Mouse (Mus musculus) left cerebral cortex, adult 6 months (tissue): ENCODE measurements around the gene Ston2. TPM values are rescaled to one million over a fixed set of nuclear protein-coding genes. Genes with fewer than 3 reads are reported as not detected.

Source experiments
- long read RNA-seq, 2 experiments: library from polyadenylated mRNA; unstranded; transcript quantifications; one replicate each; pipeline ENCODE4 v2.0.0; 2019 to 2020
- polyA plus RNA-seq: library from polyadenylated mRNA; unstranded; fragments of <200 nt; fragmentation: Nextera tagmentation; gene quantifications from 2 replicates; pipeline ENCODE4 v1.2.3, GENCODE M21; 2021

The Ston2 gene
- 2.5 and 4.6 TPM in 2 replicates for polyA plus RNA-seq
- long read RNA-seq, experiment 1, partial matches to known transcripts = 1 of 4 reads
- long read RNA-seq, experiment 1, other reads (novel, unspliced or antisense) = 3 of 4 reads
- long read RNA-seq, experiment 2, partial matches to known transcripts = 1 of 6 reads
- long read RNA-seq, experiment 2, other reads (novel, unspliced or antisense) = 5 of 6 reads

DNA sequence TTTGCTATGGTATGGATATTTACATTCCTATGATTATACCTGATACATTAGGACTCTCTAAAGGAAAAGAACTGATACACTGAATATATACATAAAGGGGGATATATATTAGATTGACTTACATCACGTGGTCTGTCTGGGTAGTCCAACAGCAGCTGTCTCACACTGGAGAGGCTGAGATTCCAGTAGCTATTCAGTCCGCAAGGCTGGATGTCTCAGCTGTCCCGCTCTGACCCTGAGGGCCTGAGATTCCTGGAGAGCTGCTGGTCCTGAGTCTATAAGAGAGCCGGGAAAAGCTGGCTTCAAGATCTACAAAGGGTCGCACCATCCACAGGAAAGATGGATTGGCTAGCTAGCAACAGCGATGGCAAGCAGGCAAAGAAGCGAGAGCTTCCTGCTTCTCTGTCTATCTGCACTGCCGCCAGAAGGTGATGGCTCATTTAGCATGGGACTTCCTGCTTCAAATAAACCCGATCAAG, at the start of gene Ston2:
Ston2 (minus strand) TSS at position 429 of the 479 bp plus-strand sequence.

DNA sequence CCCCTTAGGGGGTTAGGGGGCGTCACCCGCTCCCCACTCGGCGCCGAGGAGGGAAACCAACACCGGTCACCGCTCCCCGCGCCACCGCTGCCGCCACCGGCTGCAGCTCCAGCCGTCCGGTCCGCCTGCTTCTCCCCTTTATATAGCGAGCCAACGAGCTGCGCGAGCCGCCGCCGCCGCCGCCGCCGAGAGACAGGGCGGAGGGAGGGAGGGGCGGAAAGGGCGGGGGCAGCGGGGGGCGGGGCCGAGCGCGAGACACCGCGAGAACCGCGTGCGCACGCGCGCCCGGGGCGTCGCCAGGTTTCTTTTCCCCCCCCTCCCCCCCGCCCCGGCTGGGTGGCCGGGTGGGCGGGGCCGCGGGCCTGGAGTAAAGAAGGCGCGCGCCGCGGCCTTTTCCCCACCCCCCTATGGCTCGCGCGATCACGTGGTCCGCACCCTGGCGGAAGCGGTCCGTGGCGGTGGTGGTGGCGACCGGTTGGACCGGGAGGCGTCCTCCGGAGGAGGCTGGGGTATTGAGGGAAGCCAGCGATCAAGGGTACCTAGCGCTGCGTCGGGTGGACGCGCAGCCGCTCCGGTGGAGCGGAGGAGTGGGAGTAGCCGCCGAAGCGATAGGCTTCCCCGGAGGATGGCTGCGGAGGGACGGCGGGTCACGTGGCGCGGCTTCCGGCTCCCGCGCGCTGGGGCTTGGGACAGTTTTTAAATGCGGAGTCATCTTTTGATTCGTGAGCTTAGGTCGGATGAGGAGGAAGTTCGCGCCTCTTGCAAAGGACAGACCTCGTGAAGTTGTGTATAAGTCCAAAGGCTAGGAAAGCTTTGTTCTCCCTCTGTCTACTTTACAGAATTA, 198.1 kb downstream of the Ston2 start, which contains the start of gene Gtf2a1:
Gtf2a1 (minus strand) TSS at position 641 of the 844 bp plus-strand sequence.

Other genes with a start within 250 kb of the Ston2 start
- gene Gtf2a1, start 197.9 kb downstream of the Ston2 start, polyA plus RNA-seq = 13.3 and 26.3 TPM in 2 replicates
- gene Sel1l, start 60.8 kb upstream of the Ston2 start, polyA plus RNA-seq = 31.1 and 58.0 TPM in 2 replicates